Mouse (Mus musculus) splenic B cell, adult 2 months (primary cell): ENCODE measurements around the gene Stip1.

Source experiments
- DNase-seq: peaks from one replicate; pipeline ENCODE4 v3.0.0-alpha.2; 2011; ENCODE audit warnings: low read depth, low spot score
- H3K27me3 ChIP-seq: 2 replicates; pipeline ENCODE4 v1.6.1; 2012; ENCODE audit warnings: mild to moderate bottlenecking, low read length, moderate library complexity, mixed read lengths; ENCODE audit not compliant: control insufficient read depth, poor library complexity, insufficient read depth, severe bottlenecking
- H3K36me3 ChIP-seq: 2 replicates; pipeline ENCODE4 v1.6.1; 2012; ENCODE audit warnings: mild to moderate bottlenecking, low read length, moderate library complexity, mixed read lengths; ENCODE audit not compliant: control insufficient read depth, poor library complexity, insufficient read depth, severe bottlenecking

The Stip1 gene

DNA sequence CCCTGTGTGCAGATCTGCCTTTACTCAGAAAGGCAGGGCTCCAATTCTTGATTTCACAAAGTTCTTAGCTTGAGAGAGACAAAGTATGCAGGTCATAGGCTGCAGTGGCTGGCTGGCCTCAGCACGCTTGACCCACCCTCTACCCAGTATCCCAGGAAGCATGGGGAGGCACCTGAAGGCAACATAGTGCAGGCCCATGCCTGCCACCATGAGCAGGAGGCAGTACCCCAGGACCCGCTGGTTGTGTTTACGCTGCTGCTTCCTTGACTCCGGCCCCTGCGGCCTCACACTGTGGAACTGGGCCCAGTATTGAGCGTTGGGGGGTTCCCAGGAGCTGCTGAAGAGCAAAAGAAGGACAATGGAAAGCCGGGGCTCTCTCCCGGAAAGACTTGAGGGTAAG lies 50.5 kb downstream of the Stip1 start:
- DNase-seq, result no peak
- Histone ChIP-seq H3K27me3 (no peaks in the 10 kb centered on the region), H3K36me3 (no peaks in the 10 kb centered on the region; the same call in 1 of the 2 replicates)

DNA sequence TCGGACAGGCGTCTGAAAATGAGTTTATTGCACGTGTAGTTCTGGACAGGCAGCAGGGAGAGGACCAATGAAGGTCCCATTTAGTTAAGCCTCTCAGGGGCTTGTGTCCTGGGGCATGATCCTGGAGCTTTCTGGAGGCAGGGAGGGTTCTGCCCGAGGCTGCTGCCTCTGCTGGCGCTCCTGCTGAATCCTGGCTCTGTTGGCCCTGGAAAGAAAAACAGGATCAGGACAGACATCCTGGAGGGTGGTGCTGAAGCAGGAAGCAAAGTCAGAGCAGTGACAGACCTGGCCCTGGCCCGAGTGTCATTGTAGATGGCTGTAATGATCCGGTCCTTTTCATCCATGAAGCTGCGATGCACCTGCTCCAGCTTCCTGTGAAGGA lies 51.9 kb downstream of the Stip1 start:
- DNase-seq, result no peak
- H3K27me3 ChIP-seq, result no peaks in the 10 kb centered on the region

DNA sequence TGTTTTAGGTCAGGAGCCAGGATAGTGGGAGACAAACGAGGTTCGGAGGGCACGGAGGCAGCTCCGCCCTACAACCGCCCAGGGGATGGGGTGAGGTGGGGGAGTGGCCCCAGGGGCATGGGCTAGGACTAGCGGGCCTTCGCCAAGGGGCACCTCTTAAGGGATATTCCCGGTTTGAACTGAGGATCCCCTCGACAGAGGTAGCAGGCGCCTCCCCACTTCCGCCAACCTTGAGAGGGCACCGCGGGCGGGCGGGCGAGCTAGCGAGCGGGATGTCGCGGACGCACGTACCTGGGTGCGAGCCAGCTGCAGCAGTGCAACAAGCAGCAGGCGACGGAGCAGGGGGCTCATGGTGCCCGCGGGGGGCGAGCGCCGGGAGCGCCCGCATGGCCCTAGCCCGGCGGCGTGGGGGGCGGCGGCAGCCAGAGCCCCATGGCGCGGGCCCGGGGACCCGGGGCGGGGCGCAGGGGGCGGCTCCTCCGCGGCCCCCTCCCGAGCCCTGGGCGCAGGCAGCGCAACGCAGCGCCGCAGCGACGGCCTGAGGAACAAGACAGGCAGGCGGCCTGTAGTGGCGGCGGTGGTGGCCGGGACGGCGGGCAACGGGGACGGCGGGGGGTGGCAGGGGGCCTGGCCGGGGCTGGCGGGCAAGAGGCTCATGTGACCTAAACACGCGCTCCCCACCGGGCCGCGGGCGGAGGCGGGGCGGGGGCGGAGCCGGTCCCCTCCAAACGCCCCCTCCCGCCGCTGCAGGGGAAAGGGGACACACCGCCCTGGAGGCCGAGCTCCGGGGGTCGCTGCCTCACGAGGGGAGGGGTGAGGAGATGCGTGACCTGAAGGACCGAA lies 52.5 kb downstream of the Stip1 start, which contains the start of gene Vegfb:
Gene Vegfb (minus strand): TSS at position 591 of the 843 bp plus-strand sequence.
- H3K36me3 ChIP-seq, result no peaks in the 10 kb centered on the region; the same call in none of the 2 replicates
- H3K27me3 ChIP-seq, result no peaks in the 10 kb centered on the region
- DNase-seq, result peak; percentile 53

More for the DNA sequence above, 51.9 kb downstream of the Stip1 start:
- no peaks in the 10 kb centered on the region; the same call in 1 of the 2 replicates for H3K36me3 ChIP-seq

DNA sequence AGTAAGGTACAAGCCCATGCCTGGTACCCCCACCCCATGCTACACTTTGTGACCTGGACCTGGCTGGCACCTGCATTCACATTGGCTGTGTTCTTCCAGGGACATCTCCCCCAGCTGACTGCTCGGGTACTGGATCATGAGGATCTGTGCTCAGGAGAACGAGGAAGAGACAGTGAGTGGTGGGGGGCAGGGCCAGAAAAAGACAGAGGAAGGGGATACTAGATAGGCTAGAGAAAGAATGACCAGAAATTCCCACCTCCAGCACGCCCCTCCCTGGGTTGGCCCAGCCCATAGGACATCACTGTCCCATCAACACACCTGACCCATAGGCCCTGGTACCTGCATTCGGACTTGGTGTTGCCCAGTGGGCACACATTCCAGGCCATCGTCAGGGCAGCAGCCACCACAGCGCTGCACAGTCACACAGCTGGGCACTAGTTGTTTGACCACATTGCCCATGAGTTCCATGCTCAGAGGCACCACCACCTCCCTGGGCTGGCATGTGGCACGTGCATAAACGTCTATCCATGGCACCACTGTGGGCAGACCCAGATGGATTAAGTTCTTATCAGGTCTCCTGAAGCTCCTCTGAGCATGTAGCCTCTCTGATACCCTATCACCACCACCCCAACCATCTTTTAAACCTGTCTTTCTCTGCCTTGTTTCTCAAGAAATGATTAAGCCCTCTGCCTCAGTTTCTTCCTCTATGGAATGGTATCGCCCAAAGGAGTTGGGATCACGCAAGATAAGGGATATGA lies 53.6 kb downstream of the Stip1 start:
- no peaks in the 10 kb centered on the region; the same call in none of the 2 replicates for H3K36me3 ChIP-seq
- no peak for DNase-seq
- no peaks in the 10 kb centered on the region for H3K27me3 ChIP-seq

DNA sequence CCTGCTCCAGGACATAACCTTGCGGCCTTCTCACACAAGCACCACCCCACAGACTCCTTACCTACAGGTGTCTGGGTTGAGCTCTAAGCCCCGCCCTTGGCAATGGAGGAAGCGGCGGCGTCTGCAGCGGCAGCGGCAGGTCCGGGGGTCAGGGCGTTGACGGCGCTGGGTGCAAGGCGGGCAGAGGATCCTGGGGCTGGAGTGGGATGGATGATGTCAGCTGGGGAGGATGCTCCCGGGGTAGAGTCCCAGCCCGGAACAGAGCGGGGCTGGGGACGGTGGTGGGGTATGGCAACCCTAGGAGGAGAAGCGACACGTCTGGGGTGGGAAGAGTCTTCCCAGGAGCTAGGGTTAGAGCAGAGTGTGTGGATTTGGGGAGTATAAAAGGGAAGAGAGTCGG lies 54.5 kb downstream of the Stip1 start:
- DNase-seq, result no peak
- H3K27me3 ChIP-seq, result no peaks in the 10 kb centered on the region
- no peaks in the 10 kb centered on the region; the same call in none of the 2 replicates for H3K36me3 ChIP-seq

DNA sequence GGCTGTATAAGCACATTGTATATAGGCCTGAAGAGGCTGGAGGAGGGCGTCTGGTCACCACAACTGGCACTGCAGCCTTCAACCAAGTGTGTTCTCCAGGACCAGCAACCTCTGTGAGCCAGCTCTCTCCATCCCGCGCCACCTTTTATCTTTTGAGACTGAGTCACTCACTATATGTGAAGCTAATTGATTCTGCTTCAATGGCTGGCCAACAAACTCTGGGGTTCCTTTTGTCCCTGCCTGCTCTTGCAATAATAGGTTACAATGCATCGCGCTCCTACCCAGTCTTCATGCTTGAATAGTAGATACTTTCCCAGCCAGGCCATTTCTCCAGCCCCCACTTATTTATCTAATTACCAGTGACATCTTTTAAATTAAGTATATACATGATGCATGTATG lies 56.1 kb downstream of the Stip1 start:
- no peaks in the 10 kb centered on the region; the same call in none of the 2 replicates for H3K36me3 ChIP-seq
- no peaks in the 10 kb centered on the region for H3K27me3 ChIP-seq
- no peak for DNase-seq

DNA sequence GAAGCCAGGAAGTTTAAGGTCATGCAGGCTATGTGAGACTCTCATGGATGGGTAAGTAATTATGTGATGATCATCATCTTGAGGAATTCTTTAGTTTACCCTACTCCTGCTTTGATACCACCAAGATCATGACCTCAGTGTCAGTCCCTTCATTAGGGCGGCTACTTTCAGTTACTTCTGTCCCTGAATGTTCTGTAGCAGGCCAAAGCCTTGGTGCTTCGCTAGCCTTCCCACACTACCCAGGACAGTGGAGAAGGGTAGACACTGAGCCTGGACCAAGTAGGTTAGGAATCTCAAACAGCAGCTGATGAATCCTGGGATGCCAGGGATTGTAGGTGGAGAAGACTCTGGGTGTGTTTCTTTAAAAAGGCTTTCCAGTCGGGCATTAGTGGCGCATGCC lies 58.3 kb downstream of the Stip1 start:
- Histone ChIP-seq H3K27me3 (no peaks in the 10 kb centered on the region), H3K36me3 (peaks cover 1% of the 10 kb centered on the region)
- no peak for DNase-seq

DNA sequence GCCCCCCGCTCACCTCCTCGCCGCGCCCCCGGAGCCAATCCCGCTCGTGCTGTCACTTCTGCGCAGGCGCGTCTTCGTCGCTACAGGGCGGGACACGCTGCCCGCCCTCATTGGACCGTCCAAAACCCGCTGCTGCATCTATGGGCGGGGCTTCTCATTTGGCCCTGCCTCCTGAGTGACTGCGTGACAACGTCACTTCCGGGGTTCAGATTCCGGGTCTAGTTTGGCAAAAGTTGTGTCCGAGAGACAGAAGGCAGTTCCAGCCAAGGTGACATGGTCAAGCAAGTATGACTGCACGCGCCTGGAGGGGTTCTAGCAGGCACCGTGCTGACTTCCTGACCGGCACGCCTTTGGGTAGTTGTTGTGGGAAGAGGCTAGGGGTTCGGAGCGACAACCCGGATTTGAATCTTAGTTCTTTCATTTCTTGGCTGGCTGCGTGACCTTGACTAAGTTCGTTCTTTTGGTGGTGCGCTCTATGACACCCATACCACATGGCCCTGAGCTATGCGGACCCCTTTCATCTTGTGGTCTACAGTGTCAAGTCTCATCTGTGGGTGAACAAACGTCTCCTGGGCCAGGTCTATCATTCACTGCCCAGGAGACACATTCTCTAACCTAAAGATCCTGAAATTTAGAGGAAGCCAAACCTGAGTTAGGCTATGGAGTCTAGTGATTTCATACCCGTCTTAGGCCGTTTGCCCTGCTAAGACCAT lies 59.2 kb downstream of the Stip1 start, which contains the start of gene Fkbp2:
Gene Fkbp2 (minus strand): TSS at position 121 of the 713 bp plus-strand sequence.
- Histone ChIP-seq H3K27me3 (no peaks in the 10 kb centered on the region), H3K36me3 (peaks cover 1% of the 10 kb centered on the region)
- peak; percentile 99 for DNase-seq

DNA sequence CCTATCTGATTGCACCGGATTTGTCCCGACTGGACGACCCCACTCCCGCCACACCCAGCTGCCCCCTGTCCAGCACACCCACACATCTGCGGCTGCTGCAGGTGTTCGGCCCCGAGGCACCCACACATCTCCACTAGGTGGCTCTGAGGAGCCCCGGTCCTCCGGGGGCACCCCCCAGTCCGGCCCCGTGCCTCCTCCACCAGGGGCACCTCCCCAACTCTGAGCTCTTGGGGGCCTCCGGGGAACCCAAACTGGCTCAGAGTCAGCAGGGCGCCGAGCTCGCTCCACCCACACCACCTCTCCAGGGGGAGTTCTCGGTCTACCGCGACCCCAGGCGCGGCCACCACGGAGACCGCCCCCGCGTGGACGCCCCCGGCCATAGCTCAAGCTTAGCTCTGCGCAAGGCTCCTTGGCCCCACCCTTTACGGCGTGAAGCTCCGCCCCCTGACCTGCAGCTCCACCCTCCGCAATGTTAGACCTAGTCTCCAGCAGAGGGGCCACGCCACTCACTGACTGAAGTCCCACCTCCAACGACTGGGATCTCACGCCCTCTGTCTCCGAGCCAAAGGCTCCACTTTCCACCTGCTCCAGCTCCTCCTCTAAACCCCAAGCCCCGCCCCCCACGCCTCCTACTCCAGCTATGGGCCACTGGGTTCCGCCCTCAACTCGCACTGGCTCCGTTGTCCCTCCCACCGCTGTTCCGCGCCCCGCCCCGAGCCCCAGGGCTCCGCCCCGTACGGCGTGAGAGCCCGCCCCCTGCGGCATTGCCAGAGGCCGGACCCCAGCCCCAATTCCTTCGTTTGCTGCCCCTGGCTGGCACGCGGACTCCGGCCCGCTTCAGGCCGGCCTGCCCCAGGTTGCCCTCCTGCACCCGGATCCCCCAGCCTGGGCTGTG lies 60.0 kb downstream of the Stip1 start:
- peak; percentile 100 for DNase-seq
- H3K36me3 ChIP-seq, result peaks cover 1% of the 10 kb centered on the region
- H3K27me3 ChIP-seq, result no peaks in the 10 kb centered on the region

DNA sequence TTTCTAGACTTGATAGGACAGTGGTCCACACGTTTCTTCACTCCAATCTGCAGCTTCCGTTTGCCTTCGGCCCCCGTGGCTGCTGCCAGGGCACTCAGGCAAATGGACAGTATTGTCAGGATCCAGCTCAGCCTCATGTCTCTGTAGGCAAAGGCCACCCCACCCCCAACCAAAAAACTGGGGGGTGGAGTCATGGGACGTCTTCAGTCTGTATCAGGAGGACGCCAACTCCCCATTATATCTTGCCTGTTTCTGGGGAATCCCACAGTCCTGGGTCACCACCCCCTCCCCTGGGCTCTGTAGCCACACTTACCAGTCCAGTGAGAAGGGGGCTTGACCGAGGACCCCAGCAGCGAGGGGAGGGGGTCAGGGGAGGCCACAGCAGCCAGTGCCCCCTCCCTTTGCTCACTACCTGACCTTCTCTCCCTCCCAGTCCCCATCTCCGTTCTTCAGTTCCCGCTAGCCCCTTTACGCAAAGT lies 60.7 kb downstream of the Stip1 start:
- H3K27me3 ChIP-seq, result no peaks in the 10 kb centered on the region
- DNase-seq, result no peak
- H3K36me3 ChIP-seq, result peaks cover 1% of the 10 kb centered on the region

DNA sequence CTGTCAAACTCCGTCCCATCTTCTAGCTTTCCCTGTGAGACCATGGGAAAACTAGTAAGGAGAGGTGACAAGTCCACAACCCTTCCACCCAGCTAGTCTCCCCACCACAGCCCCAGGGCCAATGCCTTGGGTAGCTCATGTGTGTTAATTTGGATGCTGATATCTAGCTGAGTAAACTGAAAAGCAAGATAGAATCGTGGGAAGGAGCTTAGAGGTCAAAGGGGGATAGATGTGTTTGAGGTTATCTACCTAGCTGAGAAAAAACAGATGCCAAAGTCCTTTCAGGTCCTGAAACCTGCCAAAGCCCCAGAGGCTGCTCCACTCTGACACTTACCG lies 61.2 kb downstream of the Stip1 start:
- Histone ChIP-seq H3K27me3 (no peaks in the 10 kb centered on the region), H3K36me3 (peaks cover 1% of the 10 kb centered on the region; the same call in 1 of the 2 replicates)
- DNase-seq, result no peak

DNA sequence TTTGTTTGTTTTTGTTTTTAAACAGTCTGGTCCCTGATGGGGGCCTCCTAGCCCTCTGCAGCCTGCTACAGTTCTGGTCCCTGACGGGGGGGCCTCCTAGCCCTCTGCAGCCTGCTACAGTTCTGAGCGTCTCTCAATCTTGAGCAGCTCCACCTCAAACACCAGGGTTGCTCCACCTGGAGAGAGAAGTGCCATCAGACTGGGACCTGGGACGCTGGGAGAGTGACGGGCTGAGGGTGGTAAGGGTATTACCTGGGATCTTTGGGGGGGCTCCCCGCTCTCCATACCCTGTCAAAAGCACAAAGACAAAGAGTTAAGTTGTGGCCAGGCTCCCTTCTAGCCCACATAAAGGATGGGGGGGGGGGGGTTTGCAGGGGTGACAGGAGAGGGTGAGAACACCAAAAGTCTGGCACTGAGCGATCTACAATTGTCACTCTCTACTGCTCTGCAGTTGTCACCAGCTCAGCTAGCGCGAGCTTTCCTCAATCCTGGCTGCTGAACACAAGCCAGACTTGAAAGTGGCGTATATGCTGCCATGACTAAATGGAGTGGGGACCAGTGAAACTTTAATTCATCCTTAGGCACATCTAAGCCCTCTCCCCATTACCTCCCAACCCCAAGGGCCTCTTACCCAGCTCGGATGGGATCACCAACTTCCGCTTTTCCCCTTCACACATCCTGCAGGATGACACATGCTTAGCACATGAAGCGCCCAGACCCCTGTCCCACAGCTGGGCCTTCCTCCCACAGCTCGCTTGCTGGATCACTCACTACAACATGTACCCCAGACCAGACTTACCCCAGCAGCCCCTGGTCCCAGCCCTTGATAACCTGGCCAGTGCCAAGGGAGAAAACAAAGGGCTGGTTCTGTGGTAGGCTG lies 61.8 kb downstream of the Stip1 start:
- H3K27me3 ChIP-seq, result no peaks in the 10 kb centered on the region
- H3K36me3 ChIP-seq, result peaks cover 1% of the 10 kb centered on the region; the same call in 1 of the 2 replicates
- no peak for DNase-seq
